Mouse (Mus musculus): ENCODE results near the gene 4930455H04Rik. TPM values are rescaled to one million over a fixed set of nuclear protein-coding genes. Genes with fewer than 3 reads are reported as not detected.

4930455H04Rik gene
- total RNA-seq (2017) = not detected in 2 replicates

- no peak for ATAC-seq (ENCODE audit: extremely low read depth, insufficient number of reproducible peaks, low FRiP score, poor library complexity, severe bottlenecking)
Observed at GRCm38 (mm10) chr3:116967967-116968366, at the start of gene 4930455H04Rik. 4930455H04Rik (plus strand) TSS chr3:116968267.

GRCm38 (mm10) chr3:116921535-116921934, 46.5 kb upstream of the 4930455H04Rik start:
- no peak for ATAC-seq (ENCODE audit: extremely low read depth, insufficient number of reproducible peaks, low FRiP score, poor library complexity, severe bottlenecking)

- ATAC-seq (ENCODE audit: extremely low read depth, insufficient number of reproducible peaks, low FRiP score, poor library complexity, severe bottlenecking) = no peak
Observed at GRCm38 (mm10) chr3:116923042-116923441, 45.0 kb upstream of the 4930455H04Rik start.

- no peak for ATAC-seq (ENCODE audit: extremely low read depth, insufficient number of reproducible peaks, low FRiP score, poor library complexity, severe bottlenecking)
Observed at GRCm38 (mm10) chr3:116928994-116929393, 39.1 kb upstream of the 4930455H04Rik start.

- ATAC-seq (ENCODE audit: extremely low read depth, insufficient number of reproducible peaks, low FRiP score, poor library complexity, severe bottlenecking) = no peak
Observed at GRCm38 (mm10) chr3:116933158-116933557, 34.9 kb upstream of the 4930455H04Rik start.

- ATAC-seq (ENCODE audit: extremely low read depth, insufficient number of reproducible peaks, low FRiP score, poor library complexity, severe bottlenecking) = no peak
Observed at GRCm38 (mm10) chr3:116936934-116937691, 31.0 kb upstream of the 4930455H04Rik start.

GRCm38 (mm10) chr3:116940804-116941558, 27.1 kb upstream of the 4930455H04Rik start:
- no peak for ATAC-seq (ENCODE audit: extremely low read depth, insufficient number of reproducible peaks, low FRiP score, poor library complexity, severe bottlenecking)

- no peak for ATAC-seq (ENCODE audit: extremely low read depth, insufficient number of reproducible peaks, low FRiP score, poor library complexity, severe bottlenecking)
Observed at GRCm38 (mm10) chr3:116941559-116942117, 26.4 kb upstream of the 4930455H04Rik start.

- ATAC-seq (ENCODE audit: extremely low read depth, insufficient number of reproducible peaks, low FRiP score, poor library complexity, severe bottlenecking) = no peak
Observed at GRCm38 (mm10) chr3:116942751-116943150, 25.3 kb upstream of the 4930455H04Rik start.

GRCm38 (mm10) chr3:116943422-116943821, 24.6 kb upstream of the 4930455H04Rik start:
- no peak for ATAC-seq (ENCODE audit: extremely low read depth, insufficient number of reproducible peaks, low FRiP score, poor library complexity, severe bottlenecking)

- ATAC-seq (ENCODE audit: extremely low read depth, insufficient number of reproducible peaks, low FRiP score, poor library complexity, severe bottlenecking) = no peak
Observed at GRCm38 (mm10) chr3:116946476-116946875, 21.6 kb upstream of the 4930455H04Rik start.

- no peak for ATAC-seq (ENCODE audit: extremely low read depth, insufficient number of reproducible peaks, low FRiP score, poor library complexity, severe bottlenecking)
Observed at GRCm38 (mm10) chr3:116950665-116951115, 17.4 kb upstream of the 4930455H04Rik start.

- no peak for ATAC-seq (ENCODE audit: extremely low read depth, insufficient number of reproducible peaks, low FRiP score, poor library complexity, severe bottlenecking)
Observed at GRCm38 (mm10) chr3:116951489-116951888, 16.6 kb upstream of the 4930455H04Rik start.

- ATAC-seq (ENCODE audit: extremely low read depth, insufficient number of reproducible peaks, low FRiP score, poor library complexity, severe bottlenecking) = no peak
Observed at GRCm38 (mm10) chr3:116952242-116952899, 15.7 kb upstream of the 4930455H04Rik start.

- ATAC-seq (ENCODE audit: extremely low read depth, insufficient number of reproducible peaks, low FRiP score, poor library complexity, severe bottlenecking) = no peak
Observed at GRCm38 (mm10) chr3:116953366-116953765, 14.7 kb upstream of the 4930455H04Rik start.

GRCm38 (mm10) chr3:116955061-116955460, 13.0 kb upstream of the 4930455H04Rik start:
- ATAC-seq (ENCODE audit: extremely low read depth, insufficient number of reproducible peaks, low FRiP score, poor library complexity, severe bottlenecking) = no peak

- ATAC-seq (ENCODE audit: extremely low read depth, insufficient number of reproducible peaks, low FRiP score, poor library complexity, severe bottlenecking) = no peak
Observed at GRCm38 (mm10) chr3:116960414-116960813, 7.7 kb upstream of the 4930455H04Rik start.

GRCm38 (mm10) chr3:116961354-116962142, 6.5 kb upstream of the 4930455H04Rik start:
- ATAC-seq (ENCODE audit: extremely low read depth, insufficient number of reproducible peaks, low FRiP score, poor library complexity, severe bottlenecking) = no peak
